Mouse (Mus musculus) mouse trophoblast stem cell (cell line): ENCODE measurements around the gene H2-Q10.
"Not testable (repeated sequence)": the region's sequence is repeated elsewhere in the genome, so short reads cannot be mapped to it uniquely, and the experiment has no call there.

ENCODE experiments used
- in situ Hi-C, 2 experiments: fragments of 300-500 bp; cut with MseI, MboI; formaldehyde crosslinking; loops; 2 replicates in 1 of 2; 3 replicates in 1 of 2; pipeline ENCODE4 v1.15.1; 2025

Gene H2-Q10

GRCm38 (mm10) chr17:35458247-35458646 is 11.6 kb upstream of the H2-Q10 start:
- in situ Hi-C loops: not testable (repeated sequence)

GRCm38 (mm10) chr17:35460513-35461341 is 9.2 kb upstream of the H2-Q10 start:
- in situ Hi-C loops: not testable (repeated sequence)

- in situ Hi-C loops: not testable (repeated sequence)
These were observed 4.2 kb upstream of the H2-Q10 start for GRCm38 (mm10) chr17:35465651-35466050.

GRCm38 (mm10) chr17:35468936-35469335 is 953 bp upstream of the H2-Q10 start:
- in situ Hi-C loops: not testable (repeated sequence)

GRCm38 (mm10) chr17:35484066-35484465 is 14.2 kb downstream of the H2-Q10 start:
- in situ Hi-C loops: no loop called here

GRCm38 (mm10) chr17:35485702-35486101 is 15.8 kb downstream of the H2-Q10 start:
- in situ Hi-C loops: no loop called here

- in situ Hi-C loops: no loop called here
These were observed 16.8 kb downstream of the H2-Q10 start for GRCm38 (mm10) chr17:35486726-35487125.

GRCm38 (mm10) chr17:35488041-35488440 is 18.2 kb downstream of the H2-Q10 start:
- in situ Hi-C loops: no loop called here

- in situ Hi-C loops: no loop called here
These were observed 20.4 kb downstream of the H2-Q10 start for GRCm38 (mm10) chr17:35490320-35490719.

- in situ Hi-C loops: no loop called here
These were observed 27.2 kb downstream of the H2-Q10 start for GRCm38 (mm10) chr17:35497124-35497523.

GRCm38 (mm10) chr17:35502226-35502625 is 32.3 kb downstream of the H2-Q10 start:
- in situ Hi-C loops: no loop called here

GRCm38 (mm10) chr17:35502762-35503161 is 32.9 kb downstream of the H2-Q10 start:
- in situ Hi-C loops: no loop called here

- in situ Hi-C loops: no loop called here
These were observed 34.0 kb downstream of the H2-Q10 start for GRCm38 (mm10) chr17:35503849-35504248.

GRCm38 (mm10) chr17:35504628-35505481 is 35.0 kb downstream of the H2-Q10 start:
- in situ Hi-C loops: no loop called here

GRCm38 (mm10) chr17:35505776-35506175 is 35.9 kb downstream of the H2-Q10 start, which contains the start of gene Pou5f1:
Gene Pou5f1 (plus strand): TSS chr17:35506018.
- in situ Hi-C loops: no loop called here

GRCm38 (mm10) chr17:35506881-35507280 is 37.0 kb downstream of the H2-Q10 start:
- in situ Hi-C loops: no loop called here

GRCm38 (mm10) chr17:35507556-35508260 is 37.8 kb downstream of the H2-Q10 start:
- in situ Hi-C loops: no loop called here

GRCm38 (mm10) chr17:35508279-35508678 is 38.4 kb downstream of the H2-Q10 start:
- in situ Hi-C loops: not testable (repeated sequence)

- in situ Hi-C loops: no loop called here
These were observed 39.4 kb downstream of the H2-Q10 start for GRCm38 (mm10) chr17:35509284-35509683.

- in situ Hi-C loops: no loop called here
These were observed 43.2 kb downstream of the H2-Q10 start for GRCm38 (mm10) chr17:35512916-35513626.

- in situ Hi-C loops: no loop called here
These were observed 44.0 kb downstream of the H2-Q10 start for GRCm38 (mm10) chr17:35513886-35514285.
